Mouse (Mus musculus) ZHBTc4 (cell line): ENCODE measurements at regions not wholly inside any gene's neighbourhood (a gene's known extent, or its start where the extent isn't known, plus 50 kb on each side); places are given as distances from the start of the nearest gene placed in this dataset.
"Not testable (repeated sequence)": the region's sequence is repeated elsewhere in the genome, so short reads cannot be mapped to it uniquely, and the experiment has no call there.

Experiments
- DNase-seq: peaks from one replicate; pipeline ENCODE4 v3.0.0-alpha.2; 2011; ENCODE audit warnings: low read depth, low spot score

- DNase-seq, result no peak
Observed at GRCm38 (mm10) chr12:112298521-112298920, 152.5 kb downstream of the Kif26a start.

- no peak for DNase-seq
Observed at GRCm38 (mm10) chr12:112299089-112299488, 153.1 kb downstream of the Kif26a start.

DNA sequence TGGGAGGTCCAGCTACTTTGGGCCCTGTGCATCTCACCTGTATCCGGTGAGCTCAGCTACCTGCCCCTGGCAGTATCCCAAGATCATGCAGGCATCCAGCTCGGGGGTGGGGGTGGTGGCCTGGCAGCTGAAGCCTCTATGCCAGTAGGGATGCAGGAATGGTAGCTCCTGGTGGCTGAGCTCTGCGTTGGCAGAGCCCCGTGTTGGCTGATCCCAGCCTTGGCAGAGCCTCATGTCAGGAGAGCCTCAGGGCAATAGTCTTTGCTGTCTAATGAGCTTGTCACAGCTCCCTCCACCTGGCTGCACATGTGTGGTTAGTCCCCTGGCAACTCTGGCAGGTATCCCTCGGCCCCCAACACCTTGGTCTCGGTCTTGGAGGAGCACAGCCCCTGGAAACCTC lies 153.6 kb downstream of the Kif26a start:
- no peak for DNase-seq

DNA sequence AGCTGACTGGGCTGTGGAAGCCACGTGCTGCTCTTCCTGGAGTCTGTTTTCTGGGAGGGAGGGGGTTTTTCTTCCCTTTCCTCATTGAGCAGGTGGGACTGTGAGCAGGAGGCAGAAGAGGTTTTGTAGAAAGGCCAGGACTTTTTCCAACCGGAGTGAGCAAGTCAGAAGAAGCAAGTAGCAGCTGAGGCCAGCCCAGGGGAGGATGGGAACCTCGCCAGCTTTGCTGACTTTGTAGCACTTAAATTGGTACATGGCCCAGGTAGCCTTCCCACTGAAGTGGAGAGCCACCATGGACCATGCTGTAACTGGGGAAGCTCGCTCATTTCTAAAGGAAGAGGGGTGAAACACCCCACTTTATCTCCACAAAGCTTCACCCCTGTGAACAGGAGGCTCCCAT lies 154.1 kb downstream of the Kif26a start:
- no peak for DNase-seq

- no peak for DNase-seq
Observed at GRCm38 (mm10) chr12:112301411-112301891, 155.4 kb downstream of the Kif26a start.

DNA sequence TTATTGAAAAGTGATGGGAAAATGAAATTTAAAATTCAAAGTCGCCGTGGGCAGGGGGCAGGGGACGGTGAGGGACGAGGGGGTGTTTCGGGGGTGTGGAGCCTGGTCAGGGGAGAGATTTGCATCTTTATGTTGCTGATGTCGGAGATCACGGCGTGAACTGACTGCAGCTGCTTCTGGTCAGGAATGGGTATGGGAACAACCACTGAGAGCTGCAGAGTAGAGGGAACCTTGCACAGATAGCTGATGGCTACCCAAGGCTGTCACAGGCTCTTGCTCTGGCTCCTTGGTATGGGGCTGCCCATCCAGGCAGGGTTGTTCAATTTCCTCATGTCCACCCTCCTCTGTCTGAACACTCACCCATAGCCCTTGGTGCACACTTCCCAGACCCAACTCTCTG lies 155.9 kb downstream of the Kif26a start:
- DNase-seq, result no peak

GRCm38 (mm10) chr12:112306208-112306607 lies 160.2 kb downstream of the Kif26a start:
- no peak for DNase-seq

DNA sequence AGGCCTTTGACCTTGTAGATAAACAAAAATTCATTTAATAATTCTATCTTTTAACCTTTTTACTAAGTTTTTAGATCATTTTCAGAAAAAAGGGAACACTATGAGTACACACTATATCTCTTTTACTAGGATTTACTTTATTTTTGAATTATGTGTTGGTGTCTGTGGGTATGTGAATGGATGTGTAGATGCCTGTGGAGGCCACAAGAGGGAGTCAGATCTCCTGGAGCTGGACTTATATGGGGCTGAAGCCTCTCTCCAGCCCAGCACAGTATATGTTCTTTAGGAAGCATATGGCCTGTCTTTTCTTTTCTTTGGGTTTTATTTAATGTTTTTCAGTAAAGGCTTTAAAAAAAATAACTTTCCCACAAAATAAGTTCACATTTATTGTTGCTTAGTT lies 162.0 kb downstream of the Kif26a start:
- DNase-seq, result peak; percentile 33

- not testable (repeated sequence) for DNase-seq
Observed at GRCm38 (mm10) chr12:112309096-112309495, 163.1 kb downstream of the Kif26a start.

GRCm38 (mm10) chr12:112309781-112310180 lies 163.8 kb downstream of the Kif26a start:
- DNase-seq, result peak; percentile 62

DNA sequence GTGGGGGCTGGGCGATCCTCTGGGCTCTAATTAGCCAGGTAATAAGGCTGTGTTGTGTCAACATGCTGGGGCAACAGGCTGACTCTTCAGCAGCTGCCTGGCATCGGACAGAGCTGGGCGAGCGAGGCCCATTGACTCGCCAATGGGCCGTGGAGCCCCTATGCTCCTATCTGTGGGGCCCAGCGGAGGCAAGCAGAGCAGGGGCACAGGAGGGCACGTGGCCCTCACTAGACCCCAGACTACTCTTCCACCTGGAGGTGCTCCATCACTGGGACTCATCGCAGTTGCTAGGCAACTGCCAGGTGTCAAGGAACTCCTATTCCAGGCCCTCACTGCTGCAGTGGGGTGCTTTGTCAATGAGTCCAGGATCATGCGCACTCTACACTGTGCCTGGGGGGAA lies 164.7 kb downstream of the Kif26a start:
- DNase-seq, result no peak

DNA sequence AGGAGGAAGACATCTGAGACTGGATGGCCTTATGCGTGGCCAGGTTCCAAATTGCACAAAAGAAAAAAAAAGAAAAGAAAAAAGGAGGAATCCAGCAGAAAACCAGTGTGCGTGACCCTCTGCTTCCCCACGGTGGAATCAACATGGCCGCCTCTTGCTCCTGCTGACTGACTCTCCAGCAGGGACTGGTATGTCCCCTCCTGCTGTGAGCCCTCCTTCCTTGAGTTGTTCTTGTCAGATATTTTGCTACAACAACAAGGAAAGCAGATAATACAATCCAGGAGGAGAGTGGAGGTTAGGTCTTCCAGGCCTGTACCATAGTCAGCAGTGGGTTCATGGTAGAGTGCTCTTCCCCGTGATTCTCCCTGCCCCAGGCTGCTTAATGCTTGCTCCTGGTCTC lies 168.8 kb downstream of the Kif26a start:
- peak; percentile 52 for DNase-seq

DNA sequence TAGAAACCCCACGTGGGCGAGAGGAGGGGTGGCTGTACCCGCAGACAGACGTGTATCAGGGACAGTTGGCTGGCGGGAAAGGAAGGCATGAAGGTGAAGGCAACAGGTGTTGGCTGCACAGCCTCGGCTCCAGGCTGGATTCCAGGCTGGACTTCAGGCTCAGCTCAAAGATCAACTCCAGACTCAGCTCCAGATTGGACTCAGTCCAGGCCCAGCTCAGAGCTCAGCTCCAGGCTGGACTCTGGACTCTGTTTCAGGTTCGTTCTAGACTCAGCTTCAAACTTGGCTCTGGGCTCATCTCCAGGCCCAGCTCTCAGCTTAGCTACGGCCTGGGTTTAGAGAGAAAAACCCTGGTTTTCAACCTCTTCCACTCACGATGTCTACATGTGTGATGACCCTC lies 171.2 kb downstream of the Kif26a start:
- DNase-seq, result no peak

DNA sequence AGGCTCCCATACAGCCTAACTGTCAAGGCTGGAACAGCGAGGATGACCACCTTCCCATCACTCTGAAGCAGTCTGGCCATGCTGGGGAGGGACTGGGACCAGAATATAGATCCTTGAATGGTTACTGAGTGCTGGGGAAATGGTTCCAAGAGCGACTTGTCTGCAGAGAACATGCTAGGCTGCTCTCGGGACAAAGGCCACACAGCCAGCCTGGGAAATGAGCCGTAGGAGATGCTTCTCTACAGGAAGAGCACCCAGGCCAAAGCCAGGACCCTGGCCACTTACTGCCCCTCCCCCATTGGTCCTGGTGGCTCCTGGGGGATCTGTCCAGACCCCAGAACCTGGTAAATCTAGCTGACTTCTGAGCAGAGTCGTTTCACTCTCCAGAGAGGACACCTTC lies 170.8 kb upstream of the A530016L24Rik start:
- DNase-seq, result no peak

DNA sequence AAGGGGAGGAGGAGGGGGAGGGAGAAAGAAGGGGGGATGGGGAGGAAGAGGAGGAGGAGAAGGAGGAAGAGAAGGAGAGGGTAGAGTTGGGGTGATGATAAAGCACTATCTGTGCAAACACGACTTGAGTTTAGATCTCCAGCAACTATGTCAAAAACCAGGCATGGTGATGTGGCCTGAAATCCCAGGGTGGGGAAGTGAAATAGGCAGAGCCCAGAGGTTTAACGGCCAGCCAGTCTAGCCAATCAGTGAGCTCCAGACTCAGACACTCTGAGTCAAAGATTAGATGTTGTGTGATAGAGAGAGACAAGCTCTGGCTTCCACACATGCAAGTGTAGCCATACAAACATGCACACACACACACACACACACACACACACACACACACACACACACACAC lies 167.1 kb upstream of the A530016L24Rik start:
- no peak for DNase-seq

GRCm38 (mm10) chr12:112327411-112327810 lies 161.8 kb upstream of the A530016L24Rik start:
- no peak for DNase-seq

DNA sequence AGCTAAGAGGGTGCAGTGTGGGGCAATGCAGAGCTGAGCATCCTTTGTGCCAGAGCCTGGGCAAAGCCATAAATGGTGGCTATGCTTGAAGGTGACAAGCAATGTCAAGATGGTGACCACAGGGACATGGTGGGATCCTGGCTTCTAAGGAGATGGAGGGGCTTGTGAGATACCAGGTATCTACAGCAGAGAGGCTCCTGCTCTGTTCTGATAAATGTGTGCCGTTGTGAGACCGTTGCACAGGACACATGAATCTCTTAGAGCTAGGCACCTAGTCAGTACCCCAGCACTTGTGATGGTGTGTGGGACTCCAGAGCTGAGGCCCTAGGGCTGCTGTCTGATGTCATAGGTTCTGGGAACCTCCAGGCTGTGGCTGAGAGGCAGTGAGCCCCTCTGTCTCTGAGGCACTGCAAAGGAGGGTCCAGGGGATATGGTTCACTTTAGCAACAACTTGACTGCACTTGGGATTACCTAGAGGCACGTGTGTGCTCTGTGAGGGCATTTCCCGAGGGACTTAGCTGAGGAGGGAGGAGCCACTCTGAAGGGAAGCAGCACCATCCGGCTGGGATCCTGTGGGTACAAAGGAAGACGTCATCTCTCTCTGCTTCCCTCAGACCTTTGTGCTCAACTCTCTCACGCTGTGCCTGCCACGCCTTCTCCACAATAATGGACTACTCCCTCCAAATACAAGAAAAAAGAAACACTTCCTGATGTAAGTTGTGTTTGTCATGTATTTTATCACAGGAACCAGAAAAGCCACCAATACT lies 160.3 kb upstream of the A530016L24Rik start:
- DNase-seq, result peak; percentile 64

DNA sequence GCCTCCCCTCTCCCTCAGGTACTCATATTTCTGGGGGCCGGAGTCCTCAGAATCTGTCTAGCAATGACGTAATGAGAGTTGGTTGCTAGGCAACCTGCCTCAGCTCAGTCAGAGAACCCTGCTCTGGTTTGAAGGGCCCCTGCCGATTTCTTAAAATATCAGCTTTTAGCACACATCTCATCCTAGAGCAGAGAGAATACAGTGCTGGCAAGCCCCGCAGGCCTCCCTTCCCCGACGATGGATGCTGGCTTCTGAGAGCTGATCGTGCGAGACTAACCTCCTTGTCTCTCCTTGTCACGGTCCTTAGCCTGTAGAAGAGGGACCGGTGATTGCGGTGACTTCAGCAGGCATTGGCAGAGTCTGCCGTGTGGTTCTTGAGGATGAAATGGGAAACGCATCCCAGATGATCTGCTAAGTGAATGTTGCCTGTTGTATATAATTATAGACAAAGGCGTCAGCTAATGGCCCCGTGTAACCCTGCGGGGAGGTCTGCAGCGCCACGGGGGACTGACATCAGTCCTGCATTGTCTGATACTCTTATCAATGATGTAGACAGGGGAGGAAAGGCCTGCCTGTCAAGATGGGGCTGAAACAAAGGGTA lies 159.4 kb upstream of the A530016L24Rik start:
- no peak for DNase-seq

- DNase-seq, result no peak
Observed at GRCm38 (mm10) chr12:112330557-112330956, 158.7 kb upstream of the A530016L24Rik start.

DNA sequence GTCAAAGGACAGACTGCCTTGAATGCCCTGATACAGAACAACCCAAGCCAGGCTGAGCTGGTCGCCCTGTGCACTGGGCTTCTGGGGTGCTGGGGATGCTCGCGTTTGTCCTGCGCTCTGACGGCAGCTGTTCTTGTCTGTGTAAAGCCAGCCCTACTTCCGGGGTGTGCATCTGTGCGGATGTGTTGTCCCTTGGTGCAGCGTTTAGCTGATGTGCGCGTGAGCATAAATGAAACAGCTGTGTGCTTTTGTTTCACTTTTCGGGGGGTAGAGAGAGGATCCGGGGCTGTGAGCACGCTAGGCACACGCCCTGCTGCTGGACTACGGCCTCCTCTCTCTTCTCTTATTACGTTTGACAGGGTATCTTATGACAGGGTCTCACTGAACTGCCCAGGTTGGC lies 158.2 kb upstream of the A530016L24Rik start:
- DNase-seq, result no peak

GRCm38 (mm10) chr12:112333125-112334079 lies 155.8 kb upstream of the A530016L24Rik start:
- no peak for DNase-seq
